Mouse (Mus musculus): ENCODE data around the gene Tmbim6. TPM values are rescaled to one million over a fixed set of nuclear protein-coding genes. Genes with fewer than 3 reads are reported as not detected.

The Tmbim6 gene
- 227 and 249 TPM in 2 replicates for polyA plus RNA-seq (2015; fragmentation: Nextera tagmentation; extraction: Ambion mirVana)

GRCm38 (mm10) chr15:99392486-99393385, at the start of gene Tmbim6:
Gene Tmbim6, plus strand, starts transcription at chr15:99392882.
- H3K27ac ChIP-seq = peak within 1 kb of the TSS; percentile 79
- H3K4me3 ChIP-seq = peak within 1 kb of the TSS; percentile 85
- ATAC-seq = peak; percentile 100
- H3K4me1 ChIP-seq = peaks cover 43% of the 10 kb centered on the region
- H3K4me2 ChIP-seq = peak within 1 kb of the TSS; percentile 97
- no peaks in the 10 kb centered on the region for H3K27me3 ChIP-seq
- WGBS = under 1% methylated on average over 51 of the region's 51 CpGs
- H3K9ac ChIP-seq = peak within 1 kb of the TSS; percentile 92
- no peaks in the 10 kb centered on the region for H3K36me3 ChIP-seq (ENCODE audit: poor library complexity, severe bottlenecking)
- H3K9me3 ChIP-seq (replicated peaks) = no peaks in the 10 kb centered on the region

GRCm38 (mm10) chr15:99343414-99344147, 49.1 kb upstream of the Tmbim6 start:
- ATAC-seq = peak; percentile 66
- no peaks in the 10 kb centered on the region for H3K9me3 ChIP-seq (replicated peaks)
- no peaks in the 10 kb centered on the region for H3K36me3 ChIP-seq (ENCODE audit: poor library complexity, severe bottlenecking)
- 0 out of 2 replicates have a peak overlapping the region, but pooled peaks have one; percentile 16 for H3K9ac ChIP-seq
- H3K27me3 ChIP-seq = no peaks in the 10 kb centered on the region
- peak overlapping the region; percentile 68 for H3K27ac ChIP-seq
- no peak overlapping the region for H3K4me2 ChIP-seq
- 57% methylated on average over 5 of the region's 5 CpGs for WGBS
- no peak overlapping the region for H3K4me3 ChIP-seq
- peaks cover 16% of the 10 kb centered on the region for H3K4me1 ChIP-seq

- H3K36me3 ChIP-seq (ENCODE audit: poor library complexity, severe bottlenecking) = no peaks in the 10 kb centered on the region
- peak overlapping the region; percentile 68 for H3K27ac ChIP-seq
- 74% methylated on average over 8 of the region's 8 CpGs for WGBS
- H3K4me2 ChIP-seq = no peak overlapping the region
- no peak overlapping the region for H3K4me3 ChIP-seq
- no peaks in the 10 kb centered on the region for H3K9me3 ChIP-seq (replicated peaks)
- H3K4me1 ChIP-seq = peaks cover 16% of the 10 kb centered on the region
- H3K9ac ChIP-seq = no peak overlapping the region
- H3K27me3 ChIP-seq = no peaks in the 10 kb centered on the region
- no peak for ATAC-seq
Observed at GRCm38 (mm10) chr15:99344148-99344870, 48.4 kb upstream of the Tmbim6 start.

- 81% methylated on average over 4 of the region's 4 CpGs for WGBS
- no peak for ATAC-seq
- Histone ChIP-seq H3K27ac (no peak overlapping the region), H3K4me2 (no peak overlapping the region), H3K9me3 (replicated peaks) (no peaks in the 10 kb centered on the region), H3K4me1 (peaks cover 16% of the 10 kb centered on the region), H3K4me3 (no peak overlapping the region), H3K27me3 (no peaks in the 10 kb centered on the region), H3K36me3 (ENCODE audit: poor library complexity, severe bottlenecking) (no peaks in the 10 kb centered on the region), H3K9ac (no peak overlapping the region)
Observed at GRCm38 (mm10) chr15:99344961-99345360, 47.7 kb upstream of the Tmbim6 start.

GRCm38 (mm10) chr15:99351610-99352009, 41.1 kb upstream of the Tmbim6 start:
- Histone ChIP-seq H3K36me3 (ENCODE audit: poor library complexity, severe bottlenecking) (no peaks in the 10 kb centered on the region), H3K9ac (no peak overlapping the region), H3K4me3 (no peak overlapping the region), H3K4me2 (no peak overlapping the region), H3K4me1 (peaks cover 4% of the 10 kb centered on the region; the same call in 1 of the 2 replicates), H3K27ac (no peak overlapping the region), H3K9me3 (replicated peaks) (no peaks in the 10 kb centered on the region), H3K27me3 (no peaks in the 10 kb centered on the region)
- no peak for ATAC-seq
- 93% methylated on average over 6 of the region's 6 CpGs for WGBS

- WGBS = 87% methylated on average over 5 of the region's 5 CpGs
- Histone ChIP-seq H3K4me3 (no peak overlapping the region), H3K36me3 (ENCODE audit: poor library complexity, severe bottlenecking) (no peaks in the 10 kb centered on the region), H3K4me1 (peaks cover 4% of the 10 kb centered on the region; the same call in 1 of the 2 replicates), H3K9me3 (replicated peaks) (no peaks in the 10 kb centered on the region), H3K4me2 (no peak overlapping the region), H3K9ac (no peak overlapping the region), H3K27ac (no peak overlapping the region), H3K27me3 (no peaks in the 10 kb centered on the region)
- no peak for ATAC-seq
Observed at GRCm38 (mm10) chr15:99352306-99352705, 40.4 kb upstream of the Tmbim6 start.

GRCm38 (mm10) chr15:99355660-99356059, 37.0 kb upstream of the Tmbim6 start:
- no peak for ATAC-seq
- Histone ChIP-seq H3K4me3 (no peak overlapping the region), H3K9ac (no peak overlapping the region), H3K36me3 (ENCODE audit: poor library complexity, severe bottlenecking) (no peaks in the 10 kb centered on the region), H3K27me3 (no peaks in the 10 kb centered on the region), H3K27ac (no peak overlapping the region), H3K9me3 (replicated peaks) (no peaks in the 10 kb centered on the region), H3K4me2 (no peak overlapping the region), H3K4me1 (peaks cover 4% of the 10 kb centered on the region; the same call in 1 of the 2 replicates)
- 70% methylated on average over 6 of the region's 6 CpGs for WGBS

GRCm38 (mm10) chr15:99356462-99356861, 36.2 kb upstream of the Tmbim6 start:
- peaks cover 4% of the 10 kb centered on the region; the same call in 1 of the 2 replicates for H3K4me1 ChIP-seq
- no peaks in the 10 kb centered on the region for H3K36me3 ChIP-seq (ENCODE audit: poor library complexity, severe bottlenecking)
- no peaks in the 10 kb centered on the region for H3K27me3 ChIP-seq
- ATAC-seq = no peak
- no peak overlapping the region for H3K4me2 ChIP-seq
- no peak overlapping the region for H3K9ac ChIP-seq
- no peaks in the 10 kb centered on the region for H3K9me3 ChIP-seq (replicated peaks)
- no peak overlapping the region for H3K27ac ChIP-seq
- H3K4me3 ChIP-seq = no peak overlapping the region
- WGBS = 90% methylated on average over 6 of the region's 6 CpGs

- WGBS = 91% methylated on average over 9 of the region's 9 CpGs
- Histone ChIP-seq H3K4me1 (peaks cover 4% of the 10 kb centered on the region; the same call in 1 of the 2 replicates), H3K27ac (no peak overlapping the region)
Observed at GRCm38 (mm10) chr15:99358952-99359351, 33.7 kb upstream of the Tmbim6 start.

GRCm38 (mm10) chr15:99364022-99364530, 28.6 kb upstream of the Tmbim6 start:
- H3K9me3 ChIP-seq (replicated peaks) = no peaks in the 10 kb centered on the region
- H3K9ac ChIP-seq = no peak overlapping the region
- no peak overlapping the region for H3K4me3 ChIP-seq
- H3K27me3 ChIP-seq = no peaks in the 10 kb centered on the region
- WGBS = 85% methylated on average over 7 of the region's 7 CpGs
- no peak overlapping the region for H3K4me2 ChIP-seq
- no peak for ATAC-seq
- H3K36me3 ChIP-seq (ENCODE audit: poor library complexity, severe bottlenecking) = no peaks in the 10 kb centered on the region
- H3K27ac ChIP-seq = no peak overlapping the region
- peaks cover 8% of the 10 kb centered on the region for H3K4me1 ChIP-seq

More at GRCm38 (mm10) chr15:99358952-99359351, 33.7 kb upstream of the Tmbim6 start:
- no peaks in the 10 kb centered on the region for H3K9me3 ChIP-seq (replicated peaks)
- no peak overlapping the region for H3K4me2 ChIP-seq
- no peak for ATAC-seq
- no peak overlapping the region for H3K9ac ChIP-seq
- H3K27me3 ChIP-seq = no peaks in the 10 kb centered on the region
- H3K4me3 ChIP-seq = no peak overlapping the region
- H3K36me3 ChIP-seq (ENCODE audit: poor library complexity, severe bottlenecking) = no peaks in the 10 kb centered on the region

- WGBS = 76% methylated on average over 8 of the region's 8 CpGs
- no peak overlapping the region for H3K4me2 ChIP-seq
- no peak overlapping the region for H3K27ac ChIP-seq
- no peaks in the 10 kb centered on the region for H3K27me3 ChIP-seq
- H3K4me1 ChIP-seq = peaks cover 14% of the 10 kb centered on the region
- H3K9ac ChIP-seq = no peak overlapping the region
- H3K36me3 ChIP-seq (ENCODE audit: poor library complexity, severe bottlenecking) = no peaks in the 10 kb centered on the region
- ATAC-seq = no peak
- H3K4me3 ChIP-seq = no peak overlapping the region
- no peaks in the 10 kb centered on the region for H3K9me3 ChIP-seq (replicated peaks)
Observed at GRCm38 (mm10) chr15:99364921-99365320, 27.8 kb upstream of the Tmbim6 start.
